Mouse (Mus musculus): ENCODE measurements around the gene Gm44503.
A peak's percentile ranks its signal among the peaks of the same experiment; 100 is the strongest.

GRCm38 (mm10) chr9:73033406-73033805 is 74.8 kb downstream of the Gm44503 start:
- TF ChIP-seq CTCF (IDR thresholded peaks at IDR 0.05) (0 out of 2 replicates have a peak, but pooled peaks have one; percentile 4), EP300 (IDR thresholded peaks at IDR 0.05; ENCODE audit: insufficient read depth, low read depth, low read length) (no peak)
